Mouse (Mus musculus) heart, postnatal 14 days (tissue): ENCODE measurements around the gene Igfbp6. TPM values are rescaled to one million over a fixed set of nuclear protein-coding genes. Genes with fewer than 3 reads are reported as not detected.
"Not testable (repeated sequence)": the region's sequence is repeated elsewhere in the genome, so short reads cannot be mapped to it uniquely, and the experiment has no call there.

Experiments used
- DNase-seq, 2 experiments: peaks; one replicate each; pipeline ENCODE4 v3.0.0; 2021 to 2022
- intact Hi-C: fragments of 180-260 bp; cut with DNase I; formaldehyde crosslinking; loops from one replicate; pipeline ENCODE4 v1.15.1; 2025
- total RNA-seq, 2 experiments: library from RNA; stranded (reverse); gene quantifications; 2 replicates each; pipeline ENCODE4 v1.2.3; 2021

The Igfbp6 gene
- total RNA-seq, 2 experiments from 2014 or later = 42.0 to 51.8 TPM

- intact Hi-C loops = no loop called here
Observed at GRCm38 (mm10) chr15:102133314-102133713, 10.8 kb upstream of the Igfbp6 start.

GRCm38 (mm10) chr15:102134709-102135108 is 9.5 kb upstream of the Igfbp6 start:
- intact Hi-C loops = no loop called here
- no peak for DNase-seq

More at GRCm38 (mm10) chr15:102133314-102133713, 10.8 kb upstream of the Igfbp6 start:
- no peak for DNase-seq

- DNase-seq = no peak
- intact Hi-C loops = no loop called here
Observed at GRCm38 (mm10) chr15:102135522-102136128, 8.5 kb upstream of the Igfbp6 start.

- intact Hi-C loops = no loop called here
Observed at GRCm38 (mm10) chr15:102136129-102136758, 7.9 kb upstream of the Igfbp6 start, which contains the start of gene Spryd3. Gene Spryd3 (minus strand): TSS chr15:102136234.

GRCm38 (mm10) chr15:102141120-102141519 is 3.0 kb upstream of the Igfbp6 start:
- intact Hi-C loops = no loop called here
- DNase-seq = no peak

More at GRCm38 (mm10) chr15:102136129-102136758, 7.9 kb upstream of the Igfbp6 start, which contains the start of gene Spryd3:
- DNase-seq = peak; percentile 98

GRCm38 (mm10) chr15:102142914-102143912 is 949 bp upstream of the Igfbp6 start:
- peak; percentile 47 to 54 for DNase-seq
- intact Hi-C loops = no loop called here

GRCm38 (mm10) chr15:102144726-102145125 is 564 bp downstream of the Igfbp6 start:
- intact Hi-C loops = loop anchor here (5.0 kb wide), 2 partner anchors 37 to 157 kb away; no protein-coding TSS in a partner anchor
- DNase-seq = no peak

- DNase-seq = peak; percentile 25 to 36
- intact Hi-C loops = loop anchor here (5.0 kb wide), 2 partner anchors 38 to 158 kb away; no protein-coding TSS in a partner anchor
Observed at GRCm38 (mm10) chr15:102145330-102145729, 1.2 kb downstream of the Igfbp6 start.

- DNase-seq = no peak
- intact Hi-C loops = loop anchor here (2.0 to 5.0 kb wide), 3 partner anchors 29 to 159 kb away; no protein-coding TSS in a partner anchor
Observed at GRCm38 (mm10) chr15:102146089-102146488, 1.9 kb downstream of the Igfbp6 start.

- intact Hi-C loops = loop anchor here (2.0 to 5.0 kb wide), 3 partner anchors 30 to 160 kb away; no protein-coding TSS in a partner anchor
- peak; percentile 51 to 73 for DNase-seq
Observed at GRCm38 (mm10) chr15:102146882-102147281, 2.7 kb downstream of the Igfbp6 start.

GRCm38 (mm10) chr15:102147674-102148402 is 3.7 kb downstream of the Igfbp6 start:
- intact Hi-C loops = loop anchor here (2.0 to 5.0 kb wide), 3 partner anchors 31 to 161 kb away; no protein-coding TSS in a partner anchor
- no peak for DNase-seq

- no peak for DNase-seq
- intact Hi-C loops = loop anchor here (5.0 kb wide), 2 partner anchors 42 to 162 kb away; no protein-coding TSS in a partner anchor
Observed at GRCm38 (mm10) chr15:102149561-102149960, 5.4 kb downstream of the Igfbp6 start.

GRCm38 (mm10) chr15:102150301-102151135 is 6.4 kb downstream of the Igfbp6 start, which contains the start of gene Soat2:
Gene Soat2 (plus strand): TSS chr15:102150526.
- peak; percentile 42 to 46 for DNase-seq

GRCm38 (mm10) chr15:102152646-102153045 is 8.5 kb downstream of the Igfbp6 start:
- DNase-seq = no peak
- intact Hi-C loops = no loop called here

More at GRCm38 (mm10) chr15:102150301-102151135, 6.4 kb downstream of the Igfbp6 start, which contains the start of gene Soat2:
- intact Hi-C loops = no loop called here

- intact Hi-C loops, DNase-seq: not testable (repeated sequence)
Observed at GRCm38 (mm10) chr15:102155006-102155405, 10.8 kb downstream of the Igfbp6 start.

- no peak for DNase-seq
- intact Hi-C loops = no loop called here
Observed at GRCm38 (mm10) chr15:102156836-102157235, 12.7 kb downstream of the Igfbp6 start.

- intact Hi-C loops = no loop called here
- DNase-seq = no peak
Observed at GRCm38 (mm10) chr15:102160415-102161060, 16.4 kb downstream of the Igfbp6 start.
